Mouse (Mus musculus): ENCODE data around the gene Pimreg.

Gene Pimreg

GRCm38 (mm10) chr11:72027836-72028235, 14.0 kb upstream of the Pimreg start:
- in situ Hi-C loops (cut with MboI, MseI): loop anchor here (25.0 kb wide), 1 partner anchor 1016 kb away; the partner anchor contains the start of genes Derl2, Dhx33 and Mis12

DNA sequence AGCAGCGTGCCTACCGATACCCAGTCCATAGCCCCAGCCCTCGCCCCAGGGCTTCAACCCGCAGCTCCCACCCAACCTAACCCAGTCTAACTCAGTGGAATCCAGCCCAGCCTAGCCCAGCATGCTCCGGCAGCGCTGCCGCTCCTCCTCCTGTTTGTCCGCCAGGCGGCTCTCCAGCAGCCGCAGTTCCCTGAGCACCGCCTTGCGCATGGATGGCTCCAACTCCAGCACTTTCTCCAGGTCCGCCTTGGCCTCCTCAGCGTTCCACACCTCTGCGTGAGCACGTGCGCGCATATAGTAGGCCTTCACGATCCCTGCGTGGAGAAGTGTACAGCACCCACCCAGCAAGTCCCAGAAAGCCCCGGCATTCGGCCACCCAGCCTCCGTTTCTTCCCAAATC, 12.7 kb upstream of the Pimreg start:
- in situ Hi-C loops (cut with MboI, MseI): loop anchor here (25.0 kb wide), 1 partner anchor 1017 kb away; the partner anchor contains the start of genes Derl2, Dhx33 and Mis12

- in situ Hi-C loops (cut with MboI, MseI): loop anchor here (25.0 kb wide), 1 partner anchor 1019 kb away; the partner anchor contains the start of genes Derl2, Dhx33 and Mis12
Measured at GRCm38 (mm10) chr11:72031353-72031752, 10.5 kb upstream of the Pimreg start.

GRCm38 (mm10) chr11:72032091-72032490, 9.7 kb upstream of the Pimreg start:
- in situ Hi-C loops (cut with MboI, MseI): loop anchor here (25.0 kb wide), 1 partner anchor 1020 kb away; the partner anchor contains the start of genes Derl2, Dhx33 and Mis12

GRCm38 (mm10) chr11:72032589-72032988, 9.2 kb upstream of the Pimreg start:
- in situ Hi-C loops (cut with MboI, MseI): loop anchor here (25.0 kb wide), 1 partner anchor 1020 kb away; the partner anchor contains the start of genes Derl2, Dhx33 and Mis12

- in situ Hi-C loops (cut with MboI, MseI): loop anchor here (25.0 kb wide), 1 partner anchor 1025 kb away; the partner anchor contains the start of genes Derl2, Dhx33 and Mis12
Measured at GRCm38 (mm10) chr11:72037409-72037808, 4.4 kb upstream of the Pimreg start, which contains the start of gene Aipl1. TSS of gene Aipl1 (minus strand) at chr11:72037509.

DNA sequence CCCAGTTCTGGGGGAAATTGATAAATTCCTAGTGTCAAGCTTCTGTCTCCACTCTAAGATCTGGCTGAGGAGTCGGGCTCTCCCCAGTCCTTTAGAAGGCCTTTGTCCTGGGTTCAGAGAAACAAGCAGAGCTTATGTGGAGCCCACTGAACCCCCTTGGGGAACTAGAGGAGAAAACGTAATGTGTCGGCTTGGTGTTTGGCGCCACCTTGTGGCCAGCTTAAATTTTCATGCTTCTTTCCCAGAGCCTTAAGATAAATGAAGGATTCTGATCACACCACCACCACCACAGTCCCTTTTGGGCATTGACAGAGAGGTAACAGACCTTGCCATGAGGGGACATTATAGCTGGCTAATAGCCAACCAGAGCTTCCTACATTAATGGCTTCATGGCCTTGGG, 3.8 kb upstream of the Pimreg start:
- in situ Hi-C loops (cut with MboI, MseI): loop anchor here (25.0 kb wide), 1 partner anchor 1026 kb away; the partner anchor contains the start of genes Derl2, Dhx33 and Mis12

GRCm38 (mm10) chr11:72039599-72040386, 2.0 kb upstream of the Pimreg start:
- in situ Hi-C loops (cut with MboI, MseI): loop anchor here (10.0 to 25.0 kb wide), 2 partner anchors 55 to 1027 kb away; partner anchors contain the start of genes Derl2, Dhx33 and Mis12

DNA sequence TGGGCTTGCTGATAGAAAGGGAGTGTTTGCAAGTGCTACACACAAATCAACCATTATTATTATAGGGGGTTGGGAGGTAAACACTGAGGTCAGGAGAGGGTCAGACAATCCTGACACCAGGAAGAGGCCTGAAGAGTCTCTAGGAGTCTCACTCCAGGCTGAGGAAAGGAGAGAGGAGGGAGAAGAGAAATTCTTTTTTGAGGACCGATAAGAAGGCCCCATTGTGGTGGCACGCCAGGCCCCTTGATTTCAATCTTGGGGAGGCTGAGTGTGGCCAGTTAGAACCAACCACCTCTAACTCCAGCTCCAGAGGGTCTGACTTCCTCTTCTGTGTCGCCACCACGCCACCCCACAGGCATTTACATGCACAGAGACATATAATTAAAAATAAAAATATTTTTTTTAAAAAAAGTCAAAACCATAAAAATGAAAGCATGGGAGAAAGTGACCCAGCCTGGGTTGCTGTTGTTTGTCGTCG, 503 bp upstream of the Pimreg start:
- in situ Hi-C loops (cut with MboI, MseI): loop anchor here (10.0 to 25.0 kb wide), 2 partner anchors 57 to 1029 kb away; partner anchors contain the start of genes Derl2, Dhx33 and Mis12

- in situ Hi-C loops (cut with MboI, MseI): loop anchor here (10.0 to 25.0 kb wide), 2 partner anchors 58 to 1030 kb away; partner anchors contain the start of genes Derl2, Dhx33 and Mis12
Measured at GRCm38 (mm10) chr11:72042631-72043030, 799 bp downstream of the Pimreg start.

- in situ Hi-C loops (cut with MboI, MseI): loop anchor here (10.0 to 25.0 kb wide), 2 partner anchors 59 to 1032 kb away; partner anchors contain the start of genes Derl2, Dhx33 and Mis12
Measured at GRCm38 (mm10) chr11:72044231-72044630, 2.4 kb downstream of the Pimreg start.

GRCm38 (mm10) chr11:72048730-72049129, 6.9 kb downstream of the Pimreg start:
- in situ Hi-C loops (cut with MboI, MseI): loop anchor here (10.0 to 25.0 kb wide), 2 partner anchors 64 to 1036 kb away; partner anchors contain the start of genes Derl2, Dhx33 and Mis12

- in situ Hi-C loops (cut with MboI, MseI): loop anchor here (10.0 to 25.0 kb wide), 2 partner anchors 64 to 1037 kb away; partner anchors contain the start of genes Derl2, Dhx33 and Mis12
Measured at GRCm38 (mm10) chr11:72049171-72049759, 7.4 kb downstream of the Pimreg start.

DNA sequence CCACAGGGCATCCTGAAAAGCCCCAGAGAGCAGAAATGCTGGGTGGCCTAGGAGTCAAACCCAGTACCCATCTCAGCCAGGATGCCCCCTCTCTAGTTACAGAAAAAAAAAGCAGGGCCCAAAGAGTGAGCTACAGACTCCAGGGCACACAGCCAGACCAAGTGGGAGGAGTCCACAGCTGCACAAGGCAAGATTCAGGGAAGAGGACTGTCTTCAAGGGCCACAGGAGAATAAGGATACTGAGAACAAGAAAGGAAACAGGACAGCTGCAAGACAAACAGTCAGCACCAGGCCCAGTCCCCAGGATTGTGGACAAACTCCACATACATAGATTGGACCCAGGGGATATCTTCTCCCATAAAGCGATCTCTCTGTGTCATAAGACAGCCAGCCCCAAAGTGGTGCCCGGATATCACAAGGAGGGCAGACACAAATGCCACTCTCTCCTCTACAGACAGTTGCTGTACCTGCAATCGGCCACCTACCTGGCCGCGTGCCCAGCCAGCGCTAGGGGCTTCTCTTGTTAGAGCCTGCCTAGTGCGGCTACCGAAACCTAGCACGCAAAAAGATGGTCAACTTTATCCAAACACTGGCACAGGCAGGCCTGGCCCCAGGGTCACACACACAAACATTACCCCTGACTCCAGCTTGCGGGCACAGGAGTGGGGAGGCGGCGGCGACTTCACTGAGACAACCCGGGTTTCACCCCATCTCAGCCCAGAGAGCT, 8.5 kb downstream of the Pimreg start:
- in situ Hi-C loops (cut with MboI, MseI): no loop called here

DNA sequence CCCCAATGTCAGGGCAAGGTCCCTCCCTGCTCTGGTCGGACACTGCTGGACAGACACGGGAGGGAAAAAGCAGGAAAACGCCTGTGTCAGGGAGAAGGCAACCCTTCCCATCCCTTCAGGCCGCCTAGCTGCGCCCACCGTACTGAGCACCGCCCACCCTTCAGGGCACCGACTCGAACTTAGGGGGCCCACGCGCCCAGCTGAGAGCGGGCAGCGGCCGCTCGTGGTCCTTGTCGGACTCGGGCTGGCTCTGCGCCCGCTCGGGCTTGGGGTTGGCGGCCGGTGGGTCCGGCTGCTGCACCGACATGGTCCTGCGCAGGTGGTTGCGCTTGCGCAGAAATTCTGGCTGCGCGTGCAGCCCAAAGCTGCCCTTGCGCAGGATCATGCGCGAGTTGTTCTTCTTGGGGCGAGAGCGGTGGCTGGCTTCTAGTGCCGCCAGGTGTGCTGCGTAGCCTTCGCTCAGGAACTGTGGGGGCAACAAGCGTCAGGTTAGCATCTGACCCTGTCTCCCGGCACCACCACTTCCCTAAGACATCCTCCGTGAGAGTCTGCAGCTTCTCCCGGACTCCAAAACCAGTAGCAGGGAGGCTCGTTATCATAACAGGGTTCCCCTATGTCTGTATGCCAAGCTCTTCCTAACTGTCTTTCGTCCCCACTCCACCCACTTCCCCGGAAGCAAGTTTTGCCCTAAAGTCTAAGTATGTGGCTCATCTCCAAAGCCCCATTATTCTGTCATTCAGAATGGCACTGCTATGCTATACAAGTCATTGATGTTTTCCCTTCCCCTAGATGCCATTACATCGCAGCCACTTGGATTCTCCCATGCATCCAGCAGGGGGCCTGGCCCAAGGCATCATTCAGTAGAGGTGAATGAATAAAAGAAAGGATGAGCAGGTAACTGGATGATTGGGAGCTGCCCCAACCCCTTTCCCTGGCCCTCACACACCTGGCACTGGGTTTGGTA, 9.3 kb downstream of the Pimreg start:
- in situ Hi-C loops (cut with MboI, MseI): no loop called here

DNA sequence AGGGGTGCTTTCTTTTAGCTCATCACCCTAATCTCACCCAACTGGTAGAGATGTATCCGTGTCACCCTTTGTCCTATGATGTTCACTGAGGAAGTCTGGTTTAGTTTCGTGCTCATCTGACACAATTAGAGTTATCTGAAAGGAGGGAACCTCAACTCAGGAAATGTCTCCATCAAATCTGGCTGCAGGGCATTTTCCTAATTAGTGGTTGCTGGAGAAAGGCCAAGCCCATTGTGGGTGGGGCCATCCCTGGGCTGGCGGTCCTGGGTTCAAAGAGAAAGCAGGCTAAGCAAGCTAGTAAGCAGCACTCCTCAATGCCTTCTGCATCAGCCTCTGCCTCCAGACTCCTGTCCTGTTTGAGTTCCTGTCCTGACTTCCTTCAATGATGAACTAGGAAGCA, 10.4 kb downstream of the Pimreg start:
- in situ Hi-C loops (cut with MboI, MseI): no loop called here

DNA sequence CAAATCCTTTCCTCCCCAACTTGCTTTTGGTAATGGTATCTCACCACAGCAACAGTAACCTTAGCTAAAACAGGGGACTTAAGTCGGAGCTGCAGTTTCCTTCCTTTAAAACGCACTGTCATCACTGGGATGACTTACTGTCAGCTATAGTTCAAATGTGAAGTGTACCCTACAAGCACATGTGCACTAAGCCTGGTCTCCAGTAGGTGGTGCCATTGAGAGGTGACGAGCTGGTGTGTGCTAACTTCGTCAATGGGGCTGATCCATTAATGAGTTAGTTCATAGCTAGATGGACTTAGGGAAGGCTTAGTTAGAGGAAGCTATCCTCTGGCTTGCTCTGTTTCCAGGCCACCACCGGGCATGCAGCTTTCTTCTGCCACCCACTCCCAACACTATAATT, 10.8 kb downstream of the Pimreg start:
- in situ Hi-C loops (cut with MboI, MseI): no loop called here

- in situ Hi-C loops (cut with MboI, MseI): loop anchor here (5.0 kb wide), 1 partner anchor 267 kb away; no protein-coding TSS in a partner anchor
Measured at GRCm38 (mm10) chr11:72055176-72055575, 13.3 kb downstream of the Pimreg start.

DNA sequence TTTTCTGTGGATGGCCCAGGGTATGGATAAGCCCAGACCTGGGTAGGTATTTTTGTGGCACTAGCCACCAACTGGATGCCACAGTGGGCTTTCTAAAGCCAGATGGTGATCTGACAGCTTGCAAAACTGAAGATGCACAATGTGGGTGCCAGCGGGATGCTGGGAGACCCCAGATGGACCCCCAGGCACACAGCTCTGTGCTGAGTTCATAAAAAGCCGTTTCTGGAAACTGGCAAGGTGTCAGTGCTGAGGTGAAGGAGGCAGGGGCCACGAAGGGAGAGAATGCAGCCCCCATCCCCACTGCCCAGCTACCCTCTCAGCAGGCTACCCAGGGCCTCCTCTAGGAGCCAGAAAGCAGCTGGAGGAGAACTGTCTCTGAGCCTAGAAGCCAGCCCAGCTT, 15.3 kb downstream of the Pimreg start:
- in situ Hi-C loops (cut with MboI, MseI): loop anchor here (5.0 kb wide), 1 partner anchor 265 kb away; no protein-coding TSS in a partner anchor
